Mouse (Mus musculus) C2C12 (cell line): ENCODE measurements around the gene A3galt2.

Experiments used
- CTCF ChIP-seq: IDR thresholded peaks from one replicate; pipeline ENCODE4 v1.5.1; 2011; ENCODE audit not compliant: control insufficient read depth, insufficient read depth, insufficient read length
- FOSL1 ChIP-seq: IDR thresholded peaks from one replicate; pipeline ENCODE4 v1.8.0; 2011; ENCODE audit warnings: mild to moderate bottlenecking, low read length; ENCODE audit not compliant: poor library complexity, insufficient read depth, severe bottlenecking
- MAX ChIP-seq: IDR thresholded peaks from one replicate; pipeline ENCODE4 v1.6.1; 2011; ENCODE audit warnings: mild to moderate bottlenecking, control low read depth
- USF1 ChIP-seq: IDR thresholded peaks from one replicate; pipeline ENCODE4 v1.6.1; 2011; ENCODE audit warnings: low read depth, mild to moderate bottlenecking, control low read depth, moderate library complexity

DNA sequence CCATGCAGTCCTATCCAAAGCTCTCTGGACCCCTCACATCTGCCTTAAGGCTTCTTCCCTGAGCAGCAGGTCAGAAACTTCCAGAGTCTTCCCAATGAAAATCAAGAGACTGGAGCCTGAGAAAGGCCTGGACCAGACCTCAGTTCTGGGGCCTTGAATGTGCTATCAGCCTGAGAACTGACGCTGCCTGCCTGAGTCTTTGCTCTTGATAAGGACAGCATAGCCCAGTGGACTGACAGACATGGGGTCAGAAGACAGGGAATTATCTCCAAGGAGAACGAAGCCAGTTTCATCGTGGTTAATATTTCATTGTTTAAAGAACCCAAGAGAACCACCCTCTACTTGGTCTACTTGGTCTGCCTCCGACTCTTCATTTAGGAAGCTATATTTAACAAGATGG, 27.5 kb downstream of the A3galt2 start:
- TF ChIP-seq CTCF (no peak), FOSL1 (no peak), MAX (no peak), USF1 (no peak)
